Mouse (Mus musculus) spleen, adult 12 weeks (tissue): ENCODE data around the gene Atp6v1e1.

Source experiments
- DNase-seq: peaks from one replicate; pipeline ENCODE4 v3.0.0; 2022; ENCODE audit warnings: low spot score

The Atp6v1e1 gene

GRCm38 (mm10) chr6:120771366-120771765, 51.2 kb downstream of the Atp6v1e1 start:
- DNase-seq = no peak

DNA sequence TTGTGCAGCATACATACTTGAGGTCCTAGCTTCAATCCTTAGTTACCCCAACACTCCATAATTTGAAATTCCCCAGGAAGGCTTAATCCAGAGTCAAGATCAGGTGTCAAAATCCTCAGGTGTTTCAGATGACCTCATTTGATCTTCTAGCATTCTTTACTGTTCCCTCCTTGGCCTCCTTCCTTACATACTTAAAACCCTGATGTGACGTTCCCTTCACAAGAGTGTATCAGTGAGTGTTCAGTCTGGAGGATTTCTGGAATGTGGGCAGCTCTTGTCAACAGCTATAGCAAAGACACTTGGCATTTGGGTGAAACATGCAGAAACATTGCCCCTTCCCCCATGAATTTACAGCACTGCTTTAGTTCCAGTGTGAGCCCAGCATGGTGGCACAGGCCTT, 52.6 kb downstream of the Atp6v1e1 start:
- DNase-seq = no peak

GRCm38 (mm10) chr6:120761151-120761550, 61.4 kb downstream of the Atp6v1e1 start:
- no peak for DNase-seq

DNA sequence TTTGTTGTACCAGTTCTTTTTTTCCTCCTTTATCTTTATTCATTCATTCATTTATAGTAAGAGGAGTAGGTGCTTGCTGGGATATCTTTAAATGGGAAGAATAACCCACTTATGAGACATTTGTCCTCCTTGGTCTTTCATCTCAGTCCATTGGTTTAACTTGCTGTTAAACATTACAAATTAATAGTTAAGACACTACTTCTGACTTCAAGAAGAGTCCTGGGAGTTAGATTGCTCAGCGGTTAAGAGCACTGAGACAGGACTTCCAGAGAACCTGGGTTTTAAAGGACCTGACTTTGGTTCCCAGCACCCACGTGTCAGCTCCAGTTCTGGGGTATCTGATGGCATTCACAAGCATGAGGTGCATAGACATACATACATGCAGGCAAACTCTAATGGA, 76.2 kb downstream of the Atp6v1e1 start:
- no peak for DNase-seq
